Mouse (Mus musculus) hindbrain, postnatal 0 days (tissue): ENCODE data around the gene Gnb4. TPM values are rescaled to one million over a fixed set of nuclear protein-coding genes. Genes with fewer than 3 reads are reported as not detected.

Source experiments
- ATAC-seq: fragments of 200-750 bp; cut with Nextera tagmentation; 2 replicates; pipeline ENCODE4 v1.8.0; 2017; ENCODE audit warnings: mild to moderate bottlenecking, moderate TSS enrichment, moderate library complexity
- DNase-seq: peaks from one replicate; pipeline ENCODE4 v3.0.0-alpha.2; 2015; ENCODE audit warnings: low spot score
- H3K27ac ChIP-seq: fragments of 300-500 bp; sonication (generic); 2 replicates; pipeline ENCODE4 v1.5.1; 2014; ENCODE audit warnings: mild to moderate bottlenecking
- H3K27me3 ChIP-seq: fragments of 300-500 bp; sonication (generic); 2 replicates; pipeline ENCODE4 v1.6.1; 2014; ENCODE audit warnings: low read length, mixed read lengths; ENCODE audit not compliant: insufficient read depth
- H3K36me3 ChIP-seq: fragments of 300-500 bp; sonication (generic); 2 replicates; pipeline ENCODE4 v1.6.1; 2014; ENCODE audit warnings: low read length, mixed read lengths; ENCODE audit not compliant: insufficient read depth
- H3K4me1 ChIP-seq: fragments of 300-500 bp; sonication (generic); 2 replicates; pipeline ENCODE4 v1.6.1; 2014; ENCODE audit warnings: antibody characterized with exemption, low read length, mixed read lengths; ENCODE audit not compliant: insufficient read depth
- H3K4me2 ChIP-seq: fragments of 300-500 bp; sonication (generic); 2 replicates; pipeline ENCODE4 v1.6.1; 2014; ENCODE audit warnings: low read depth, mild to moderate bottlenecking, low read length, moderate library complexity, mixed read lengths
- H3K4me3 ChIP-seq: fragments of 300-500 bp; sonication (generic); 2 replicates; pipeline ENCODE4 v1.5.1; 2014; ENCODE audit warnings: low read length
- H3K9ac ChIP-seq: fragments of 300-500 bp; sonication (generic); replicated peaks from 2 replicates; pipeline ENCODE4 v1.6.1; 2014; ENCODE audit warnings: mild to moderate bottlenecking, low read length, moderate library complexity, mixed read lengths
- H3K9me3 ChIP-seq: fragments of 300-500 bp; sonication (generic); 2 replicates; pipeline ENCODE4 v1.6.1; 2016; ENCODE audit warnings: low read length, mixed read lengths
- CTCF ChIP-seq: IDR thresholded peaks from 2 replicates; pipeline ENCODE4 v1.5.1; 2016; ENCODE audit warnings: antibody characterized with exemption, control low read depth, low read depth
- WGBS: fragments of 180-500 bp; shearing (Covaris S2); extraction: QIAGEN DNeasy Blood & Tissue Kit; methylation state at CpG from one replicate; pipeline ENCODE4 v1.1.7; 2014; 5-methylcytosine and 5-hydroxymethylcytosine counted together
- polyA plus RNA-seq: library from polyadenylated mRNA; unstranded; fragments of >200 nt; fragmentation: Nextera tagmentation; extraction: Ambion mirVana; gene quantifications from 2 replicates; pipeline ENCODE4 v1.2.1, GENCODE M21; 2015
- total RNA-seq: library from RNA; depleted of rRNA; stranded (reverse); fragments of >200 nt; gene quantifications from 2 replicates; pipeline ENCODE4 v1.2.3, GENCODE M21; 2014; rRNA removed

Gnb4 gene
- total and polyA plus RNA-seq, 2 experiments from 2014 or later, result 123 to 124 TPM

DNA sequence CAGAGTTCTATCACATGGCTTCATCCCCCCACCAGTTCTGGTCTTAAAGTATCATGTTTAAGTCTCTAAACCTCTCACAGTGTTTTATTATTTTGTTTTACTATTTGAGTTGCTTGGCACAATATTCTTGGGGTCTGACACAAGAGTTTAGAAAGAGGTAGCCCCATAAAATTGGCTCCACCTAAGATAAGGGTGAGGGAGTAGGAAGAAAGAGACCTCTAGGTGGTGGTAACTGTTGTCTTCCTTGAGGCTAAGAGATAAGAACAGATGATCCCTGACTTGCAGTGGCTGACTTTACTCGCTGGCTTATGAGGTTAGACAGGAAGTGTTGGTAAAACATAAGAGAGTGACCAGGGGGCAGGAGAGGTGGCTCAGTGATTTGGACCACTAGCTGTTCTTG lies 80.7 kb downstream of the Gnb4 start:
- DNase-seq, result no peak
- H3K9me3 ChIP-seq, result no peaks in the 10 kb centered on the region
- no peak overlapping the region for H3K4me2 ChIP-seq
- 0 out of 2 replicates have a peak, but pooled peaks cover 2% of the 10 kb centered on the region for H3K4me1 ChIP-seq
- H3K27me3 ChIP-seq, result no peaks in the 10 kb centered on the region
- no peak overlapping the region for H3K9ac ChIP-seq
- no peak overlapping the region for H3K4me3 ChIP-seq
- peaks cover 23% of the 10 kb centered on the region; the same call in 1 of the 2 replicates for H3K36me3 ChIP-seq
- 86% methylated on average over 1 of the region's 1 CpGs for WGBS
- H3K27ac ChIP-seq, result no peak overlapping the region
- no peak for ATAC-seq
- no peak for TF ChIP-seq CTCF

Other genes starting within 250 kb of the Gnb4 start
- 33.3 and 35.0 TPM in 2 replicates for gene Pik3ca, start 218.9 kb downstream of the Gnb4 start, total RNA-seq
- 7.9 and 9.0 TPM in 2 replicates for gene Pik3ca, start 218.9 kb downstream of the Gnb4 start, polyA plus RNA-seq
- gene Kcnmb3, start 124.4 kb downstream of the Gnb4 start, total RNA-seq, result not detected in 2 replicates
- gene Kcnmb3, start 124.4 kb downstream of the Gnb4 start, polyA plus RNA-seq, result 0.10 TPM in 1 of 2 replicates, not detected in the other
- 50.9 and 51.3 TPM in 2 replicates for gene Zfp639, start 106.3 kb downstream of the Gnb4 start, total RNA-seq
- gene Zfp639, start 106.3 kb downstream of the Gnb4 start, polyA plus RNA-seq, result 36.3 and 37.8 TPM in 2 replicates
- gene Mfn1, start 87.1 kb downstream of the Gnb4 start, total RNA-seq, result 43.2 and 45.9 TPM in 2 replicates
- 46.9 and 47.0 TPM in 2 replicates for gene Mfn1, start 87.1 kb downstream of the Gnb4 start, polyA plus RNA-seq
- gene Actl6a, start 89.7 kb upstream of the Gnb4 start, total RNA-seq, result 42.2 and 50.1 TPM in 2 replicates
- 52.9 and 55.4 TPM in 2 replicates for gene Actl6a, start 89.7 kb upstream of the Gnb4 start, polyA plus RNA-seq
- 494 and 640 TPM in 2 replicates for gene Ndufb5, start 120.4 kb upstream of the Gnb4 start, total RNA-seq
- 397 and 399 TPM in 2 replicates for gene Ndufb5, start 120.4 kb upstream of the Gnb4 start, polyA plus RNA-seq
- 4.4 and 7.5 TPM in 2 replicates for gene Mrpl47, start 121.0 kb upstream of the Gnb4 start, total RNA-seq
- gene Mrpl47, start 121.0 kb upstream of the Gnb4 start, polyA plus RNA-seq, result 27.7 and 29.1 TPM in 2 replicates
- 8.5 and 10.5 TPM in 2 replicates for gene Usp13, start 201.0 kb upstream of the Gnb4 start, total RNA-seq
- 13.1 and 14.2 TPM in 2 replicates for gene Usp13, start 201.0 kb upstream of the Gnb4 start, polyA plus RNA-seq